Mouse (Mus musculus) testis, postnatal 10 days (tissue): ENCODE measurements around the gene Gabarapl2.
A peak's percentile ranks its signal among the peaks of the same experiment; 100 is the strongest.
"Not testable (repeated sequence)": the region's sequence is repeated elsewhere in the genome, so short reads cannot be mapped to it uniquely, and the experiment has no call there.

ENCODE experiments used
- DNase-seq: peaks from one replicate; pipeline ENCODE4 v3.0.0; 2021; ENCODE audit warnings: low spot score

The Gabarapl2 gene

DNA sequence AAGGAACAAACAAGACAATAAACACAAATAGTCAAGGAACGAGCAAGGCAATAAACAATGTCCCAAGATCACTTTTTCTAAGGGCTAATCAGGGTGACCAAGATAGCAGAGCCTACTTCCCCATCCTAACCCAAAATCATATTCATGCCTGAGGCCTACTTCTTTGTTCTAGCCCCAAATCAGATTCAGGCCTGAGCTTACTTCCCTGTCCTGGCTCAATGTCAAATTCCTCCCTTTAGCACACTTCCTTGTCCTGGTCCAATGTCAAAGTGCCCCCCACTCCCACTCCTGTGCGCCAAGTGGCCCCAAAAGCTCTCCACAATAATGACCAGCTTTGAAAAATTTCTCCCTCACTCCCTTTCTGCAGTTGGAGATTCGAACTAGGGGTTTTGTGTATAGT, 3.3 kb upstream of the Gabarapl2 start:
- no peak for DNase-seq

DNA sequence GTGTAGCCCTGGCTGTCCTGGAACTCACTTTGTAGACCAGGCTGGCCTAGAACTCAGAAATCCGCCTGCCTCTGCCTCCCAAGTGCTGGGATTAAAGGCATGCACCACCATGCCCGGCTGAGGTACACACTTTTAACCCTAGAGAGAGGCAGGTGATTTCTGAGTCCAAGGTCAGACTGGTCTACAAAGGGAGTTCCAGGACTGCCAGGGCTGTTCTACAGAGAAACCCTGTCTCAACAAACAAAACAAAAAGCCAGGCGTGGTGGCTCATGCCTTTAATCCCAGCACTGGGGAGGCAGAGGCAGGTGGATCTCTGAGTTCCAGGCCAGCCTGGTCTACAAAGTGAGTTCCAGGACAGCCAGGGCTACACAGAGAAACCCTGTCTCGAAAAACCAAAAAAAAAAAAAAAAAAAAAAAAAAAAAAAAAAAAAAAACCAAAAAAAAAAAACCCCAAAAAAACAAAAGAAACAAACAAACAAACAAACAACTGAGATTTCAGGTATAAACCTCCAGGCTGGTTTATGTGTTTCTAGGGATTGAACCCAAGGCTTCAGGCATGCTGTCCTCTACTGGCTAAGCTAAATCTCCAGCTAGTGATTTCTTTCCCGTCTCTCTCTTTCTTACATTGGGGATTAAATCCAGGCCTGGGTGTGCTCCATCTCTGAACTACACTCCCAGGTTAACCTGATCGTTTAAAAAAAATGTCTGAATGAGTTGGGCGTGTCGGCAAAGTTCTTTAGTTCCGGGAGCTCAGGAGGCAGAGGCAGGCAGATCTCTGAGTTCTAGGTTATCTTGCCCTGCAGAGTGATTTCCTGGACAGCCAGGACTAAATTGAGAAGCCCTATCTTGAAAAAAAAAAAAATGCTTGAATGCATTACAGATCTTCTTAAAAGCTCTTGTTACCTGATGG, 2.2 kb upstream of the Gabarapl2 start:
- not testable (repeated sequence) for DNase-seq

DNA sequence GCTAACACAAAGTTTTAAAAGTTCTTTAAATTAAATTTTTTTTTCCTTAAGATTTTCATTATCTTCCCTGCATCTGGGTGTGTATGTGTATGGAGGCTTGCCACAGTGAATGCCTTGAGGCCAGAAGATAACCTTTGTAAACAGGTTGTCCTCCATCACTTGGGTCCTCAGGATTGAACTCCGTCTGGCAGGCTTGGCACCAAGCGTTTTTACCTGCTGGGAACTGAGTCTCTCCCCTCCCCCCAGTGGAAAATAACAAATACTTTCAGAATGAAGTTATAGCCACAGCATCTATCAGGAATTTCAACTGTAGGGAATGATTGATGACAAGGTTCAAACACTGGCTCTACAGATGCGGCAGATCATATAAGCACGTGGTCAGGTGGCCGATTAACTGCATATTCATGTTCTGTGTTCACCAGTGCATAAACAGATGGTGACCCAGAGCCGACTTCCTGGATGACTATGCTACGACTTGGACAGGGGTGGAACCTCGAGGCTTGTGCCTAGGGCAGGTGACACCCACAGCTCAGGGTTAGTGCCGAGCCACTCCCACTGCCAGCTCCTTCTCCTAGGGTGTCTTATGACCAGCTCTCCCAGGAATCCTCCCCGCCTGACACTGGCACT, 874 bp upstream of the Gabarapl2 start:
- peak; percentile 50 for DNase-seq

DNA sequence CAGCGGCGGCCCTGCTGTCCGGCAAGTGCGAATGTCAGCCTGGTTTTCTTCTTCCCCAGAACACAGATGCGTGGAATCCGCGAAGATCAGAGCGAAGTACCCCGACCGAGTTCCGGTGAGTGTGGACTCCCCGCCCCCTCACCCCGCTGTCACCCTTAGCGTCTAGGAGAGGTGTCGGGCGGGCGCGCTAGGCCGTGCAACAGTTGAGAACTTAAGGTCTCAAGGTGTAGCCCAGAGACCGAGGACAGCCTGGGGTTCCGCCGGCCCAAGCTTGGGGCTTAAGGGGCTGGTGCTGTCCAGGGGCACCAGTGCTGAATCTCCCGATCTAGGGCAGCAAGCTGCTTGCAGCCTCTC, 575 bp downstream of the Gabarapl2 start:
- DNase-seq, result peak; percentile 79

DNA sequence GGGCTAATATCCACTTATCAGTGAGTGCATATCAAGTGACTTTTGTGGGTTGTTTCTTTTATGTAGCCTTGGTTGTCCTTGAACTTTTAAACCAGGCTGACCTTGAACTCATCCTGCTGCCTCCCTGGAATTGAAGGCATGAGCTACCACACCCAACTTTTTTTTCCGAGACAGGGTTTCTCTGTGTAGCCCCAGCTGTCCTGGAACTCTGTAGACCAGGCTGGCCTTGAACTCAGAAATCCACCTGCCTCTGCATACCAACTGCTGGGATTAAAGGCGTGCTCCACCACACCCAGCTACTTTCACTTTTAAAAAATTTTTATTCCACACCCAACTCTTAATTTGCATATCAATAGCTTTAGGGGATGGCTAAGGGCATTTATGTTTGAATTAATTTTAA, 3.0 kb downstream of the Gabarapl2 start:
- no peak for DNase-seq

DNA sequence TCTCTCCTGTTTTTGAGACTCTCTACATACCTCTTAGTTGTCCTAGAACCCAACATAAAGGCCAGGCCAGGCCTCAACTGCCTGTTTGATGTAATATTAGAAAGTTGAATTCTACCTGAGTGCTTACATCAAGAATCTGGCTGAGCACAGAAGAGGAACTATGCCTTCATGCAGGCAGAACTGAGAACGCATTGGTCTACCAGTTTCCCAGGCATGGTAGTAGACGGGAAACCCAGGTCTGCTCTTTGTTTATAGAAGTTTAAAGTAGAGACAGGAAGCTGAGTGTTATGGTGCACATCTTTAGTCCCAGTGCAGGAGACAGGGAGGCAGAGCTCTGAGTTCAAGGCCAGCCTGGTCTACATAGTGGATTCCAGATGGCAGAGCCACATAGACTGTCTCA, 6.6 kb downstream of the Gabarapl2 start:
- DNase-seq, result no peak

DNA sequence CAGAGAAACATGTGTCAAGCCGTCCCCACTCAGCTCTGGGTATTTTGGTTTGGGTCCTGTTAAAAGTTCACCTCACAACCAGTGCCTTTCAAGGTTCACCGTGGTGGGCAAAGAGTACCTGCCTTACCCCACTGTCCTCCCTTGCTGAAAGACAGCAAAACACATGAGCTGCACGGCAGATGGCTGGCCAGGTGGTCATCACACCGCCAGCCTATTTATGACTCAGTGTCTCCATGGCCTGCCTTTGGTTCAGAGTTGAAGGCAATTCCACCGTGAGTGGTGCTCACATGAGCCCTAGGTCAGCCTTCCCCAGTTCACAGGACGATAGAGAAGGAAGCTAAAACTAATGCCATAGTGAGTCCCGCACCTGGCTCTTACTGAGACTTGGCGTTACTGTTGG, 7.5 kb downstream of the Gabarapl2 start:
- DNase-seq, result no peak

DNA sequence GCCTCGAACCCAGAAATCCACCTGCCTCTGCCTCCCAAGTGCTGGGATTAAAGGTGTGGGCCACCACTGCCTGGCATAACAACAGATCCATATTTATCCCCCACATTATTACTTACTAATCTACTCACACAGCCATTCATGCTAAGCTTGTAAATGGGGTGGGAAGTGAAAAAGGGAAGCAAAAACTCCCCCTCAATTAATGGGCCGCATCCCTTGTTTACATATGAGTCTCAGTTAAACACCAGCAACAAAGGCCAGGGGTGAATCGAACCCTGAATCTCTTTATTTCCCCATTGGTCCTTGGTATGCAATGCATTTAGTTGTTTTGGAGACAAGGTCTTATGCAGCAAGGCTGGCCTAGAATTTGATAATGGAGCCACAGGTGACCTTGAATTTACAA, 10.3 kb downstream of the Gabarapl2 start:
- DNase-seq, result no peak

DNA sequence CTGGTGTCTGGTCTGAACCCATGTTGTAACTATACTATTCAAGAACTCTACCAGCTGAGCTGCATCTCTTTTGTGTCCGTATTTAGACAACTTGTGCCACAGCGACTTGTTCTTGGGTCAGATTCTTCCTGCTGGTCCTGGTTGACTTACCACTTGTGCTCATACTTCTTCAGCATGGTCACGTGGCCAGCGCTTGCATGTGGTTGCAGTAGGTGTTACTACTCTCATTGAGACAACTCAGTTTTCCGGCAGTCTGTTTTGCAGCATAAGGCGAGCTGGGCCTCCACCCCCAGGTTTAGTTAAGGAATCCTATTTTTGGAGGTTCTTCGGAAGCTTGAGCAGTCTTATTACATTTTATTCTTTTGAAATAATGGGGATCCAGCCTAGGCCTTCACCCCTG, 10.8 kb downstream of the Gabarapl2 start:
- DNase-seq, result no peak

DNA sequence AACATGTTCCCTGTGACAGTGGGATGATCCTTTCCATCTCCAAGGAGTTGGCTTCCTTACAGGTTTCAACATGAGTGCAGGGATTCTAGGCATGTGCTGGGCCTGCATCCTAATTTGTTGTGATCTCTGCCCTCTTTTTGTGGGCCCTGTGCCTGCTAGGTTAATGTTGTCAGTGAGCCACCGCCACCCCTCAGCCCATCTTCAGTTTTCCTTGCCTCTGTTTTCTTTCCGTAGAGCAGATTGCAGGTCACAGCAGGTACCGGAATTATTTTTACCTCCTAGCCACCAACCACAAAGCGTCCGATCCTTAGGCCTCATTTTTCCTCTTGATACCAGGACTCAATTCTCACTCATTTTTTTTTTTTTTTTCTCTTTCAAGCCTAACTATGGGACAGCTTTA, 11.4 kb downstream of the Gabarapl2 start:
- DNase-seq, result no peak

DNA sequence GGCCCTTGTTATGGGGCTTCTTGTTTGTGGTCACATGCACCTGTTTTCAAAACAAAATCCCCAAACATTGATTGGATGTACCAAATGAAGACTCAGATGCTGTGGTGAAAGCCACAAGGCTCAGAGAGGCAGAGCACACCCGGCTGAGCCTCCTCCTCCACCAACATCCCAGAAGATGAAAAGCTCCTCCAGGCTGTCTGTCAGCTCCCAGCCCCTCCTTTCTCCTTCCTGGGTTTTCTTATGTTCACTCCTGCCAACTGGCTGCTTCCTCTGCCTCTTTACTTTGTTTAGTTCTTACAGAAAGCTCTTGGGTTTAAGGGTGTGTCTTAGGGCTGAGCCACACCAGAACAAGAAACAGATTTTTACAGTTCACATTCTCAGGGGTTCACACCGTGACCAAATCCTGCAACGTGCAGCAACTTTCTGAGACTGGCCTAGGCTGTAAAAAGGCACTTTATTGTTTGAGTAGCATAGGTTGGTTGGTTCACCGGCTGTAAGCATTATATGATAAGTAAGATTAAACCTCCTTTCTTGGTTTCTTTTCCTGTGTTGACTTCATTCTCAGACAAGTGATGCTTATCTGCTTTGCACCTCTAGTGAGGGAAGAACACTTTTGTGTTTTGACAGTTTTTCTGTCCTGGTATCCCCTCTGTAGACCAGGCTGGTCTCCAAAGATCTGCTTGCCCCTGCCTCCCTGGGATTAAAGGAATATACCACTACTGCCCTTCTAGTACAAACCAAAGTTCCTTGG, 14.5 kb downstream of the Gabarapl2 start:
- DNase-seq, result no peak

DNA sequence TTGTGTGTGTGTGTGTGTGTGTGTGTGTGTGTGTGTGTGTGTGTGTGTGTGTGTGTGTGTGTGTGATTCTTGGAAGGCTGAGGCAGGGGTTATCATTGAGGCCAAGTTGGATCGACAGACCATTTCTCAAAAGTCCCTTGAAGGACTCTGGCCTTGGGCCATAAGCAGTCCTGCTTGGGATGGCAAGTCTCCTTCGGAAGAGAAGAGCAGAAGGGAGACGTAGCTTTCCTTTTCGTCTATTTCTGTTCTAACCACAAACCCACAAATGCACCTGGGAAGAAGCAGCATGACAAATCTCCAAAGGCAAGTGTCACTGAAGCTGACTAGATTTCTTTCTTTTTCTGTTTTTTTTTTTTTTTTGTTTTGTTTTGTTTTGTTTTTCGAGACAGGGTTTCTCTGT, 15.4 kb downstream of the Gabarapl2 start:
- no peak for DNase-seq

DNA sequence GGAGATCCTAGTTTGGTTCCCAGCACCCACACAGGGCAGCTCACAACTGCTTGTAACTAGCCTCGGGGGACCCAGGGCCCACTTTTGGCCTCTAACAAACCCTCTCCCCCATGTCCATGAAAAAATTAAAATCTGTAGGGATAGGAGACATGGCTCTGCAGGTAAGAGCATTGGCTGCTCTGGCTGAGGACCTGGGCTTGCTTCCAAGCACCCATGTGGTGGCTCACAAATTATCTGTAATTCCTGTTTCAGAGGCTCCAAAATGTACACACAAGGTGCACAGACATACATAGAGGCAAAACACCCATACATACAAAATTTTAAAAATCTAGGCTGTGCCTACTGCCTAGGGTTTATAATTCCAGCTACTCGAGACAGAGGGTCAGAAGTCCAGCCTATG, 16.7 kb downstream of the Gabarapl2 start:
- DNase-seq, result no peak

DNA sequence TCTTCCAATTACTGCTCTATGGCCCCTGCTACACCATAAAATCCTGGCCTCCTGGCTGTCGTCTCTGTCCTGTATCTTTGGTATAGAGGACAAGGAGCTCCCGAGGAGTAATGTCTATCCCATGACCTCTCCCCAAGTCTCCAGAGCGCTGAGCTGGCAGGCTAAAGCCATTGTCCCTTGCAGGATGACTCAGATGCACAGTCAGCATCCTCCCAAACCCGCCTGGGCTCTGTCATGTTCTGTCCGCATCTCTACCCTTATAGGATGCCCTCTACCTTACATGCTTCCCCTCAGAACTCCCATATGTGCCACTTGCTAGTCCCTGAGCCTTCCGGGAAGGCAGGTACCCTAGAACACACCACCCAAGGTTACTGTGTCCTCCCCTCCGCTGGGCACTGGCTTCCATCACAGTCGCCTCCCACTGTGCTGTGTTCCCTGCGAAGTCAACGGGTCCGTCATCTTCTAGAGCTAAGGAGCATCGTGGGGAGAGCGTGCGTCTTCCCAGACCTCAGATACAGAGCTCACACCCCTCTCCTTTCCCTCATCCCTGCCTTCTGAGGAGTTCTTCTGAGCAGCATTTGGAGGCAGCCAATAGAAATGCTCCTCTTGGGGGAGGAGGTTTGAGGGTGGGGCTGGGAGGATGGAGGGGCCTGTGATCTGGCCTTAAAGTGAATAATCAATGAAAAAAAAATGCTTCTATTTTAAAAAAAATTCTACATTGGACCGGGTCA, 20.3 kb downstream of the Gabarapl2 start:
- DNase-seq, result no peak

DNA sequence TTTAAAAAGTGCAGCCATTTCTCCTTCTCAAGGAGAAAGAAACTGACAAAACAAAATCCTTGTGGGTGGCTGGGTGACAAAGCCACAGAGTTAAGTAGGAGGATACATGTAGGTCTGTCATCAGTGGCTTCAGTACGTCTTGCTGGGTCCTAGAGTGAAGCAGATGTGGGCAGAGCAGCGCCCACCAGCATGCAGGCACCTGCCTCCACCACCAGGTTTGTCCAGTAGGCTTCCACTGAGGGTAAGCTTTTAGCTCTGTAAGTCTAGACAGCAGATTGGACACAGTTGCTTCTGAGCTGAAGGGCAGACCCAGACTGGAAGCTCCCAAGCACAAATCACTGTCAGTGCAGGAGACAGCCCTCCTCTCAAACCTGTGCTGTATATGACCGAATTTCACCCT, 20.8 kb downstream of the Gabarapl2 start:
- DNase-seq, result no peak

DNA sequence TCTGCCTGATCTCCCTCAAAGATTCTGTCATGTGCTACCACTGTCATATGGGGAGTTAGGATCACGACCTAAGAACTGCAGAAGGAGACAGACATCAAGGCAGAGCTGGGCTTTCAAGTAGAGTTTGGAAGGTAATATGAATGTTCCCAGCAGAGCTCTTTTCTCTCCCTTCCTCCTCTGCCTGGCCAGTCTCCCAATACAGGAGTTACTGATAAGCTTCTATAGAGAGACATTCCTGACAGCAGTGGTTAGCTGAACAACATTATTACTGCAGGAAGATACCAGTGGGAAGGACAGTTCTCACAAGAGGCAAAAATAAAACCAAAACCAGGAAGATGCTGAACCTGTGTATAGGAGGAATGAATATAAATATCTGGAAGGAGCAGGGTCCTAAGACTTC, 22.1 kb downstream of the Gabarapl2 start:
- DNase-seq, result no peak

DNA sequence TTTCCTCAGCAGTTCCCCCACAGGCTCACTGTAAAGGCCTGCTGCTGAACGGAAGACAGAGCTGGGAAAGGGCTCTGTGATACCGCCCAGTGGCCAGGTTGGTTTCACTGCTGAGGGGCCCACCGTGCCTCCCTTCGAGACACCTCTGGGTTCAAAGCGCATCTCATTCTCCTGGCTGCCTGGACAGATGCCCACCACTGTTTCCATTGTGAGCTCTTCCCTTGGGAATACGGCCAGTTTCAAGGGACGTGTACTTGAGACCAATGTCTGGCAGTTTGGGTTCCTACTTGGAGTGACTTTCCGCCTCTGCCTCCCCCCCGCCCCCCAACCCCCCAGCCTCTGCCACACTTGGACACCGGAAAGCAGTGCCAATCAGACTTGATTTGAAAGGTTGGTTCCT, 22.6 kb downstream of the Gabarapl2 start:
- peak; percentile 60 for DNase-seq

DNA sequence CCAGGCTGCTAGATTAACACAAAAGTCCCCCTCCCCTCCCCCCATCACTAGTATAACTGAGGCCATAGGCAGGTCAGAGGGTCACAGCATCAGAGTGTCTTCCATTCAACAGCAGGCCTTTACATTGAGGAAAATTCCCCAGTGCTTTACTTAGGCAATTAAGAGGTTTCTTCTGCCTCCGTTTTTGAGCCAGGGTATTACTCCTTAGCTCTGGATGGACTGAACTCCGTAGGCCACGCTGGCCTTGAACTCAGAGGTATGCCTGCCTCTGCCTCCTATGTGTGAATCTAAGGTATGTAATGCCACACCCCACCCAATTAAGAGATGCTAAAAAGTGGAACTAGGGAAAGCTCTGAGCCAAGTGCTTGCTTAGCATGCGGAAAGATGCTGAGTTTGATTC, 23.0 kb downstream of the Gabarapl2 start:
- DNase-seq, result no peak

DNA sequence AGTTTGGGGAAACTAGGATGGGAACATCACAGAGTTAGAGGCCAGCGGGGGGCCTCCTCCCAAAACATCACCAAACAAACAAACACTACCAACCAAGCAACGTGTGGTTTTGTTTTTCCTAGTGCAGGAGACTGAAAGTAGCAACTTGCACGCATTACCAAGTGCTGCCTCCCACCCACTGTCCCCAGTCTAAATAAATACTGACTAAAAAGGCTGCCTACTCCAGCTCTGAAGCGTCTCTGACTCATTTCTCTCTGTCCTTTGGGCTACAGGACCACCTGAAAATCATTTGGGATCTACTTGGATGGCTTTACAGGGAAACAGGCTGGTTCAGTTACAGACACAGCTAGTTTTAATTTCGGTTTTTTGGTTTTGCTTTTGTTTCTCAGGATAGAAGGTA, 23.8 kb downstream of the Gabarapl2 start:
- DNase-seq, result no peak

DNA sequence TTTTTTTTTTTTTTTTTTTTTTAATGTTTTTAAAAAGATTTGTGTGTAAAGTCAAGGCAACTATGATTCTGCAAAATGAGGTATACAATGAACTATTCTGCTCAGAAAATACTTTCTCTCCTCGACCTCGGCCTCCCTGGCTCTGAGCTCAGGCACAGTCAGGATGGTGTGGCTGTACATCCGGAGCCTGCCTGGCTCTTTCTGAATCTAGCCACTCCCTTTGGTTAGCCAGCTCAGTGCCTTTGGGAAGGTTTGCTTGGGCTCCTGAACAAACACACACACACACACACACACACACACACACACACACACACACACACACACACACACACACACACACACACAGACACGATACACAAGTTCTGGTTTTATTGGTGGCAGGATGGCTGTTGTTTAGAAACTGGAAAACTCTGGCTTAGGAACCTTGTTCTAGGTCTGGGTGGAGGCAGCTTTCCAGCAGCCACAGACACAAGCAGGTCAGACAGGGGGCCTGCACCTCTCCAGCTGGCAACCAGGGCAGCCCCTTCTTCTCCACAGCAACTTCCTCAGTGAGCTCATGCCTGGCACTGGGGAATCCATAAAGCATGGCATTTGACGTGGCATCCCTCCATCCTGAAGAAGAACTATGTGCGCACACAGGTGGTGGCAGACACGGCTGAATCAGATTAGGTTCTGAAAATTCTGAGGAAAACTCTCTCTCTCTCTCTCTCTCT, 24.5 kb downstream of the Gabarapl2 start:
- no peak for DNase-seq

DNA sequence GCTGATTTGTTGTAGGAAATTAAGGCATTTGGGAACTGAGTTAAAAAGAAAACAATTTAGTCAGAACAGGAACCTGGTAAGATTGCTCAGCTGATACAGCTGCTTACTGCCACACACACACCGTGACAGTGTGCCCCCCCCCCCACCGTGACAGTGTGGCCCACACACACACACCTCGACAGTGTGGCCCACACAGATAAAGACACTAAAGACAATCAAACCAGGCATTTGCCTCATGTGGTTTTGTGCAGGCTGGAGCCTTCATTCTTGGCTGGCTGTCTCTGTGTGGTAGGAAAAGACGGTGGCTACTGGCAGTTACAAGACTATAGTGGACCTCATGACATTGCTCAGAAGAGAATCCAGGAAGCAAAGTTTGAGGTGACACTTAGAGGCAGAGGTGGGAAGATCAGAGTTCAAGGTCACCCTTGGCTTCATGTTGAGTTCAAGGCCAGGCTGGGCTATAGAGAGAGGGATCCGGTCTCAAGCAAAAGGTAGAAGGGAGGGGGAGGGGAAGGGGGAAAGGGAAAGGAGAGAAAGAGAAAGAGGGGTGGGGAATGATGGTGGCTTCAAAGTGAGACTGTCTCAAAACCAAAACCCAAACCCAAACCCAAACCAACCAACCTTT, 26.9 kb downstream of the Gabarapl2 start:
- no peak for DNase-seq
